Mouse (Mus musculus): ENCODE results near the gene Iyd.

DNA sequence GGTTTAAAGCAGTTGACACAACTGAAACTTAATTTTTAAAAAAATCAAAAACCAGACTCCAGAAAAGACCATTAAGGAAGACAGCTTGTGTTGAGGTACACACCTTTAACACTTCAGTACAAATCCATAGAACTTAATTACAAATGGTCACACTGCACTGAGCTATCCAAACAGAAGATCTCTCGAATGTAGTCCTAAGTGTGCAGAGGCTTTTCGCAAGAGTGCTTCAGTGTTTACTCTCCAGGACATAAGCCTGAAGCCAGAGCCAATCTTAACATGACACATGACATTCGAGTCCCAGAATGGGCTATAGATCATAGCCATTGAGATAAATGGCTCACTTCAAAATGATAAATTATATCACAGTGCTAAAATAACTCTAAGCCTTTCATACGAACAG lies 25.1 kb downstream of the Iyd start:
- TF ChIP-seq CTCF (IDR thresholded peaks at IDR 0.05; ENCODE audit: low read depth) (no peak), EP300 (IDR thresholded peaks at IDR 0.05; ENCODE audit: low read depth) (no peak)

All from liver, postnatal 0 days (tissue).